Mouse (Mus musculus): ENCODE measurements around the gene Ctnna3. TPM values are rescaled to one million over a fixed set of nuclear protein-coding genes. Genes with fewer than 3 reads are reported as not detected.

The Ctnna3 gene
- polyA plus RNA-seq, 1 experiment = 0.17 TPM

- Histone ChIP-seq H3K27me3 (ENCODE audit: control insufficient read depth, insufficient read depth, insufficient read length) (no peaks in the 10 kb centered on the region), H3K36me3 (ENCODE audit: control insufficient read depth, insufficient read depth) (no peaks in the 10 kb centered on the region), H3K4me2 (ENCODE audit: low read depth) (no peak overlapping the region), H3K79me2 (ENCODE audit: control insufficient read depth, insufficient read depth) (no peaks in the 10 kb centered on the region), H3K4me3 (no peak overlapping the region), H3ac (ENCODE audit: control insufficient read depth, insufficient read length) (no peak overlapping the region)
- TF ChIP-seq SRF (IDR thresholded peaks at IDR 0.05; ENCODE audit: control insufficient read depth, insufficient read length, low read depth) = no peak
- TF ChIP-seq MAX (IDR thresholded peaks at IDR 0.05; ENCODE audit: low read depth) = no peak
- TF ChIP-seq MYOD1 (IDR thresholded peaks at IDR 0.05; ENCODE audit: control insufficient read depth in 1 of 3, insufficient read length in 2 of 3, low read depth in 2 of 3) = no peak
- TF ChIP-seq E2F4 (IDR thresholded peaks at IDR 0.05; ENCODE audit: insufficient read depth) = no peak
Measured at GRCm38 (mm10) chr10:63805551-63805950, 375.7 kb downstream of the Ctnna3 start.

GRCm38 (mm10) chr10:63806254-63806653, 376.4 kb downstream of the Ctnna3 start:
- Histone ChIP-seq H3K4me2 (ENCODE audit: low read depth) (no peak overlapping the region), H3K79me2 (ENCODE audit: control insufficient read depth, insufficient read depth) (no peaks in the 10 kb centered on the region), H3ac (ENCODE audit: control insufficient read depth, insufficient read length) (no peak overlapping the region), H3K27me3 (ENCODE audit: control insufficient read depth, insufficient read depth, insufficient read length) (no peaks in the 10 kb centered on the region), H3K36me3 (ENCODE audit: control insufficient read depth, insufficient read depth) (no peaks in the 10 kb centered on the region), H3K4me3 (no peak overlapping the region)
- no peak for TF ChIP-seq TCF12 (IDR thresholded peaks at IDR 0.05; ENCODE audit: insufficient read depth, poor library complexity, severe bottlenecking)
- TF ChIP-seq MYOG (IDR thresholded peaks at IDR 0.05; ENCODE audit: control insufficient read depth in 1 of 3, insufficient read depth in 1 of 3, insufficient read length in 2 of 3, low read depth in 2 of 3) = no peak
- no peak for TF ChIP-seq USF1 (IDR thresholded peaks at IDR 0.05; ENCODE audit: low read depth)
- no peak for TF ChIP-seq CEBPB (IDR thresholded peaks at IDR 0.05; ENCODE audit: insufficient read depth, poor library complexity, severe bottlenecking)
- TF ChIP-seq MAX (IDR thresholded peaks at IDR 0.05; ENCODE audit: low read depth) = no peak

GRCm38 (mm10) chr10:63810043-63810617, 380.2 kb downstream of the Ctnna3 start:
- Histone ChIP-seq H3K4me2 (ENCODE audit: low read depth) (no peak overlapping the region), H3K27me3 (ENCODE audit: control insufficient read depth, insufficient read depth, insufficient read length) (no peaks in the 10 kb centered on the region), H3K4me3 (no peak overlapping the region), H3K79me2 (ENCODE audit: control insufficient read depth, insufficient read depth) (no peaks in the 10 kb centered on the region), H3K36me3 (ENCODE audit: control insufficient read depth, insufficient read depth) (no peaks in the 10 kb centered on the region), H3ac (ENCODE audit: control insufficient read depth, insufficient read length) (no peak overlapping the region)
- TF ChIP-seq TCF3 (IDR thresholded peaks at IDR 0.05; ENCODE audit: insufficient read length, low read depth) (no peak), POLR2AphosphoS2 (IDR thresholded peaks at IDR 0.05; ENCODE audit: insufficient read length, low read depth) (no peak), SRF (IDR thresholded peaks at IDR 0.05; ENCODE audit: control insufficient read depth, insufficient read length, low read depth) (no peak), MYOD1 (IDR thresholded peaks at IDR 0.05; ENCODE audit: control insufficient read depth in 1 of 3, insufficient read length in 2 of 3, low read depth in 2 of 3) (no peak), POLR2A (IDR thresholded peaks at IDR 0.05; ENCODE audit: insufficient read length, low read depth) (no peak), TCF12 (IDR thresholded peaks at IDR 0.05; ENCODE audit: insufficient read depth, poor library complexity, severe bottlenecking) (no peak), MYOG (IDR thresholded peaks at IDR 0.05; ENCODE audit: control insufficient read depth in 1 of 3, insufficient read depth in 1 of 3, insufficient read length in 2 of 3, low read depth in 2 of 3) (no peak), E2F4 (IDR thresholded peaks at IDR 0.05; ENCODE audit: insufficient read depth) (no peak), MAX (IDR thresholded peaks at IDR 0.05; ENCODE audit: low read depth) (no peak)

- H3K4me2 ChIP-seq (ENCODE audit: low read depth) = no peak overlapping the region
- TF ChIP-seq REST (IDR thresholded peaks at IDR 0.05; ENCODE audit: insufficient read depth, insufficient read length) = no peak
- no peak for TF ChIP-seq POLR2A (IDR thresholded peaks at IDR 0.05; ENCODE audit: insufficient read length, low read depth)
- no peak for TF ChIP-seq USF1 (IDR thresholded peaks at IDR 0.05; ENCODE audit: low read depth)
- TF ChIP-seq POLR2AphosphoS2 (IDR thresholded peaks at IDR 0.05; ENCODE audit: insufficient read length, low read depth) = no peak
- TF ChIP-seq SRF (IDR thresholded peaks at IDR 0.05; ENCODE audit: control insufficient read depth, insufficient read length, low read depth) = no peak
- H3K27me3 ChIP-seq (ENCODE audit: control insufficient read depth, insufficient read depth, insufficient read length) = no peaks in the 10 kb centered on the region
- no peaks in the 10 kb centered on the region for H3K36me3 ChIP-seq (ENCODE audit: control insufficient read depth, insufficient read depth)
- H3ac ChIP-seq (ENCODE audit: control insufficient read depth, insufficient read length) = no peak overlapping the region
- H3K79me2 ChIP-seq (ENCODE audit: control insufficient read depth, insufficient read depth) = no peaks in the 10 kb centered on the region
- no peak overlapping the region for H3K4me3 ChIP-seq
Measured at GRCm38 (mm10) chr10:63839011-63839410, 409.1 kb downstream of the Ctnna3 start.

GRCm38 (mm10) chr10:63851946-63852345, 422.0 kb downstream of the Ctnna3 start:
- Histone ChIP-seq H3K36me3 (ENCODE audit: control insufficient read depth, insufficient read depth) (no peaks in the 10 kb centered on the region), H3K4me3 (no peak overlapping the region), H3K4me2 (ENCODE audit: low read depth) (no peak overlapping the region), H3K79me2 (ENCODE audit: control insufficient read depth, insufficient read depth) (no peaks in the 10 kb centered on the region), H3ac (ENCODE audit: control insufficient read depth, insufficient read length) (no peak overlapping the region), H3K27me3 (ENCODE audit: control insufficient read depth, insufficient read depth, insufficient read length) (no peaks in the 10 kb centered on the region)
- TF ChIP-seq USF1 (IDR thresholded peaks at IDR 0.05; ENCODE audit: low read depth) = no peak
- no peak for TF ChIP-seq MAX (IDR thresholded peaks at IDR 0.05; ENCODE audit: low read depth)
- no peak for TF ChIP-seq MYOG (IDR thresholded peaks at IDR 0.05; ENCODE audit: control insufficient read depth in 1 of 3, insufficient read depth in 1 of 3, insufficient read length in 2 of 3, low read depth in 2 of 3)

- H3ac ChIP-seq (ENCODE audit: control insufficient read depth, insufficient read length) = no peak overlapping the region
- no peak overlapping the region for H3K4me2 ChIP-seq (ENCODE audit: low read depth)
- no peaks in the 10 kb centered on the region for H3K27me3 ChIP-seq (ENCODE audit: control insufficient read depth, insufficient read depth, insufficient read length)
- no peaks in the 10 kb centered on the region for H3K79me2 ChIP-seq (ENCODE audit: control insufficient read depth, insufficient read depth)
- no peaks in the 10 kb centered on the region for H3K36me3 ChIP-seq (ENCODE audit: control insufficient read depth, insufficient read depth)
- H3K4me3 ChIP-seq = no peak overlapping the region
- TF ChIP-seq MYOG (IDR thresholded peaks at IDR 0.05; ENCODE audit: control insufficient read depth in 1 of 3, insufficient read depth in 1 of 3, insufficient read length in 2 of 3, low read depth in 2 of 3) (no peak), POLR2AphosphoS2 (IDR thresholded peaks at IDR 0.05; ENCODE audit: insufficient read length, low read depth) (no peak), E2F4 (IDR thresholded peaks at IDR 0.05; ENCODE audit: insufficient read depth) (no peak), MYOD1 (IDR thresholded peaks at IDR 0.05; ENCODE audit: control insufficient read depth in 1 of 3, insufficient read length in 2 of 3, low read depth in 2 of 3) (no peak), SRF (IDR thresholded peaks at IDR 0.05; ENCODE audit: control insufficient read depth, insufficient read length, low read depth) (no peak), TCF12 (IDR thresholded peaks at IDR 0.05; ENCODE audit: insufficient read depth, poor library complexity, severe bottlenecking) (no peak), USF1 (IDR thresholded peaks at IDR 0.05; ENCODE audit: low read depth) (no peak), TCF3 (IDR thresholded peaks at IDR 0.05; ENCODE audit: insufficient read length, low read depth) (no peak), MAX (IDR thresholded peaks at IDR 0.05; ENCODE audit: low read depth) (no peak), CEBPB (IDR thresholded peaks at IDR 0.05; ENCODE audit: insufficient read depth, poor library complexity, severe bottlenecking) (no peak), REST (IDR thresholded peaks at IDR 0.05; ENCODE audit: insufficient read depth, insufficient read length) (no peak), POLR2A (IDR thresholded peaks at IDR 0.05; ENCODE audit: insufficient read length, low read depth) (no peak)
Measured at GRCm38 (mm10) chr10:63869123-63869522, 439.2 kb downstream of the Ctnna3 start.

All from myocyte (in vitro differentiated cells).